In the genomic region with DNA sequence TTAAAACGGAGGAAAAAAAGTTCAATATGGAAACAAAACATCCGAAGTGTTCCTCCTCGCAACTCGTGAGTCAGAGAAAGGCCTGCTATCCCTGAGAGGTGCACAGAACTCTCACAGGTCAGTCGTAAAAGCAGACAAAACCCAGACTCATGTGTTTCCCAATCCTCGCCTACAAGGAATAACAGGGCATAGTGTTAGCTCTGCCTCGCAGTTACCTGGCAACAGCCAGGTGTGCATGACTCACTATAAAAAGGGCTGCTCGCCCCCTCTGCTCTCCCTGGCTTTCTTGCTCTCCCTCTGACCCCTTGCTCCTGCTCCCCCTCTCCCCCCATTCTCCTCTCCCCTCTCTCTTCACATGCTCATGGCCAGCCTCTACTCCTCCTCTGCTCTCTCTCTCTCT, we compare ENCODE assay signal across 26 mouse cellular contexts. TPM values are rescaled to one million over a fixed set of nuclear protein-coding genes. Genes with fewer than 3 reads are reported as not detected.
A peak's percentile ranks its signal among the peaks of the same experiment; 100 is the strongest.
DNase-seq lines count a peak whose midpoint lies in the region; ATAC-seq and TF ChIP-seq lines count a peak whose summit lies in the region.
"Had no signal": no experiment of that assay in that cellular context is flagged by ENCODE, and none has a peak within 500 bp of the region (broad histone marks: within the 10 kb centered on the region; RNA-seq: fewer than 3 reads in every experiment).

No protein-coding gene starts in this region.

- no peaks in the 10 kb centered on the region for H3K36me3 ChIP-seq in lung, postnatal 0 days (ENCODE audit: insufficient read depth, low read length)
- H3K36me3 ChIP-seq in intestine, embryonic 15.5 days, result no peaks in the 10 kb centered on the region
- H3K36me3 ChIP-seq in stomach, embryonic 15.5 days, result no peaks in the 10 kb centered on the region
- no peaks in the 10 kb centered on the region for H3K36me3 ChIP-seq in kidney, embryonic 15.5 days
- H3K36me3 ChIP-seq: embryonic facial prominence, embryonic 12.5 days; embryonic facial prominence, embryonic 15.5 days; hindbrain, embryonic 12.5 days; hindbrain, embryonic 15.5 days had no signal

- no peak for TF ChIP-seq EP300 in lung, postnatal 0 days (IDR thresholded peaks at IDR 0.05)

- no peak overlapping the region for H3K4me3 ChIP-seq in lung, postnatal 0 days (ENCODE audit: low read depth, low read length)
- H3K4me3 ChIP-seq in intestine, embryonic 15.5 days (replicated peaks), result no peak overlapping the region
- no peak overlapping the region for H3K4me3 ChIP-seq in stomach, embryonic 15.5 days (replicated peaks)
- no peak overlapping the region for H3K4me3 ChIP-seq in kidney, embryonic 15.5 days (replicated peaks)
- H3K4me3 ChIP-seq: embryonic facial prominence, embryonic 12.5 days; embryonic facial prominence, embryonic 15.5 days; hindbrain, embryonic 12.5 days; hindbrain, embryonic 15.5 days had no signal

- no peak overlapping the region for H3K4me2 ChIP-seq in lung, postnatal 0 days (replicated peaks; ENCODE audit: low read depth, low read length)
- H3K4me2 ChIP-seq in intestine, embryonic 15.5 days (replicated peaks), result no peak overlapping the region
- H3K4me2 ChIP-seq in stomach, embryonic 15.5 days, result no peak overlapping the region
- no peak overlapping the region for H3K4me2 ChIP-seq in kidney, embryonic 15.5 days
- H3K4me2 ChIP-seq: embryonic facial prominence, embryonic 12.5 days; embryonic facial prominence, embryonic 15.5 days; heart, embryonic 11.5 days; hindbrain, embryonic 12.5 days; hindbrain, embryonic 15.5 days had no signal

- H3K9ac ChIP-seq in lung, postnatal 0 days (replicated peaks; ENCODE audit: low read depth), result no peak overlapping the region
- H3K9ac ChIP-seq in intestine, embryonic 15.5 days, result no peak overlapping the region
- H3K9ac ChIP-seq in stomach, embryonic 15.5 days, result no peak overlapping the region
- no peak overlapping the region for H3K9ac ChIP-seq in kidney, embryonic 15.5 days
- H3K9ac ChIP-seq: embryonic facial prominence, embryonic 12.5 days; embryonic facial prominence, embryonic 15.5 days; forebrain, postnatal 0 days; hindbrain, embryonic 12.5 days; hindbrain, embryonic 15.5 days had no signal

- peak; percentile 58 for ATAC-seq in lung, postnatal 0 days
- peak; percentile 69 for ATAC-seq in intestine, embryonic 15.5 days
- ATAC-seq in stomach, embryonic 15.5 days (ENCODE audit: insufficient read depth, low FRiP score, low read depth), result peak; percentile 54; the same call in 1 of the 2 replicates
- ATAC-seq in kidney, embryonic 15.5 days (replicated peaks; ENCODE audit: low FRiP score), result no peak
- ATAC-seq: CD4-positive, CD25-positive, alpha-beta regulatory T cell, adult 4 months; forebrain, embryonic 14.5 days; forebrain, postnatal 0 days had no signal

- DNase-seq in lung, postnatal 0 days (ENCODE audit: low spot score), result peak; percentile 54
- no peak for DNase-seq in lung, postnatal 25 days (ENCODE audit: low spot score)
- no peak for DNase-seq in gastrocnemius, adult 8-10 months (ENCODE audit: low spot score in 2 of 2)
- no peak for DNase-seq in thymus, postnatal 10 days (ENCODE audit: low spot score in 2 of 2)
- DNase-seq: adrenal gland, postnatal 10 days; adrenal gland, postnatal 36 days; cerebellum, adult 11 months; cerebellum, adult 2 months; cerebellum, adult 9-11 months; cerebellum, postnatal 25 days; forebrain, postnatal 0 days; gastrocnemius, postnatal 10 days; heart, adult 11 months had no signal

- no peak for TF ChIP-seq CTCF in lung, postnatal 0 days (IDR thresholded peaks at IDR 0.05)

- no peaks in the 10 kb centered on the region for H3K27me3 ChIP-seq in lung, postnatal 0 days (replicated peaks; ENCODE audit: insufficient read depth, low read length)
- H3K27me3 ChIP-seq in intestine, embryonic 15.5 days (replicated peaks), result no peaks in the 10 kb centered on the region
- no peaks in the 10 kb centered on the region for H3K27me3 ChIP-seq in stomach, embryonic 15.5 days (replicated peaks)
- no peaks in the 10 kb centered on the region for H3K27me3 ChIP-seq in kidney, embryonic 15.5 days
- H3K27me3 ChIP-seq: embryonic facial prominence, embryonic 12.5 days; embryonic facial prominence, embryonic 15.5 days; hindbrain, embryonic 12.5 days; hindbrain, embryonic 15.5 days had no signal

- WGBS in lung, postnatal 0 days, result 54% methylated on average over 8 of the region's 8 CpGs
- WGBS in intestine, embryonic 15.5 days, result 49% methylated on average over 8 of the region's 8 CpGs
- WGBS in stomach, embryonic 15.5 days, result 55% methylated on average over 8 of the region's 8 CpGs
- WGBS in kidney, embryonic 15.5 days, result 70% methylated on average over 8 of the region's 8 CpGs

- H3K27ac ChIP-seq in lung, postnatal 0 days (ENCODE audit: low read length), result no peak overlapping the region
- H3K27ac ChIP-seq in intestine, embryonic 15.5 days, result no peak overlapping the region
- H3K27ac ChIP-seq in stomach, embryonic 15.5 days, result no peak overlapping the region
- no peak overlapping the region for H3K27ac ChIP-seq in kidney, embryonic 15.5 days
- H3K27ac ChIP-seq: embryonic facial prominence, embryonic 12.5 days; embryonic facial prominence, embryonic 15.5 days; hindbrain, embryonic 12.5 days; hindbrain, embryonic 15.5 days had no signal

- H3K9me3 ChIP-seq in lung, postnatal 0 days (ENCODE audit: low read length), result no peaks in the 10 kb centered on the region
- H3K9me3 ChIP-seq in intestine, embryonic 15.5 days, result no peaks in the 10 kb centered on the region
- no peaks in the 10 kb centered on the region for H3K9me3 ChIP-seq in stomach, embryonic 15.5 days
- H3K9me3 ChIP-seq in kidney, embryonic 15.5 days (replicated peaks), result no peaks in the 10 kb centered on the region
- H3K9me3 ChIP-seq: embryonic facial prominence, embryonic 12.5 days; embryonic facial prominence, embryonic 15.5 days; hindbrain, embryonic 12.5 days; hindbrain, embryonic 15.5 days had no signal

- 0 out of 2 replicates have a peak, but pooled peaks cover 4% of the 10 kb centered on the region for H3K4me1 ChIP-seq in lung, postnatal 0 days (ENCODE audit: insufficient read depth, low read depth, low read length)
- 0 out of 2 replicates have a peak, but pooled peaks cover 4% of the 10 kb centered on the region for H3K4me1 ChIP-seq in intestine, embryonic 15.5 days (replicated peaks)
- 0 out of 2 replicates have a peak, but pooled peaks cover 3% of the 10 kb centered on the region for H3K4me1 ChIP-seq in stomach, embryonic 15.5 days
- H3K4me1 ChIP-seq in kidney, embryonic 15.5 days, result peaks cover 14% of the 10 kb centered on the region; the same call in 1 of the 2 replicates
- H3K4me1 ChIP-seq: embryonic facial prominence, embryonic 12.5 days; embryonic facial prominence, embryonic 15.5 days; hindbrain, embryonic 12.5 days; hindbrain, embryonic 15.5 days had no signal

RNA-seq across cellular contexts. Expression of a gene that starts 17.4 kb away (rescaled TPM):
- 28.9 and 30.7 TPM in 2 replicates for polyA plus RNA-seq in lung, postnatal 0 days (2015; fragmentation: Nextera tagmentation; extraction: Ambion mirVana)
- 27.1 and 29.0 TPM in 2 replicates for polyA plus RNA-seq in intestine, embryonic 15.5 days (2015; fragmentation: Nextera tagmentation; extraction: Ambion mirVana)
- polyA plus RNA-seq in stomach, embryonic 15.5 days (2015; fragmentation: Nextera tagmentation; extraction: Ambion mirVana), result 19.8 and 21.5 TPM in 2 replicates
- 10 to 100 TPM in 2 of 4 experiments, 1 to 10 TPM in 2; 8.7 to 12.7 (median 9.5) TPM for total RNA-seq in gastrocnemius, adult 8-10 months (2022)
- polyA plus RNA-seq in kidney, embryonic 15.5 days (2015; fragmentation: Nextera tagmentation; extraction: Ambion mirVana), result 17.7 and 19.3 TPM in 2 replicates

RNA-seq across cellular contexts. Expression of a gene that starts 57.6 kb away (rescaled TPM):
- polyA plus RNA-seq in lung, postnatal 0 days (2015; fragmentation: Nextera tagmentation; extraction: Ambion mirVana), result 1.4 and 2.9 TPM in 2 replicates
- polyA plus RNA-seq in intestine, embryonic 15.5 days (2015; fragmentation: Nextera tagmentation; extraction: Ambion mirVana), result 0.06 and 0.14 TPM in 2 replicates
- 0.12 and 0.17 TPM in 2 replicates for polyA plus RNA-seq in stomach, embryonic 15.5 days (2015; fragmentation: Nextera tagmentation; extraction: Ambion mirVana)
- not detected for total RNA-seq in gastrocnemius, adult 8-10 months (2022)
- 0.35 and 0.58 TPM in 2 replicates for polyA plus RNA-seq in kidney, embryonic 15.5 days (2015; fragmentation: Nextera tagmentation; extraction: Ambion mirVana)
- total RNA-seq: gastrocnemius, postnatal 10 days; gastrocnemius, postnatal 36 days; heart, postnatal 25 days; hematopoietic stem cell, adult 5-6 weeks had no signal
- polyA plus RNA-seq: embryonic facial prominence, embryonic 12.5 days had no signal
